Mouse (Mus musculus): ENCODE data around the gene 1700008P02Rik. TPM values are rescaled to one million over a fixed set of nuclear protein-coding genes. Genes with fewer than 3 reads are reported as not detected.
"Not testable (repeated sequence)": the region's sequence is repeated elsewhere in the genome, so short reads cannot be mapped to it uniquely, and the experiment has no call there.

The 1700008P02Rik gene
- not detected in 2 replicates for polyA plus RNA-seq (2012; rRNA removed)

- TF ChIP-seq POLR2A (IDR thresholded peaks at IDR 0.05; ENCODE audit: low read depth, low read length) (no peak), CTCF (IDR thresholded peaks at IDR 0.05; ENCODE audit: extremely low read depth, insufficient read depth, insufficient read length, insufficient replicate concordance) (no peak)
- no peaks in the 10 kb centered on the region for H3K36me3 ChIP-seq (ENCODE audit: control insufficient read depth, insufficient read depth, low read length)
- H3K27ac ChIP-seq (ENCODE audit: insufficient read depth, low read length), result no peak within 1 kb of the TSS
- 94% methylated on average over 7 of the region's 7 CpGs for WGBS
- DNase-seq (ENCODE audit: low read depth in 1 of 2, low spot score in 2 of 2), result no peak
- H3K4me1 ChIP-seq (ENCODE audit: control insufficient read depth, insufficient read depth, insufficient read length), result no peaks in the 10 kb centered on the region
- no peaks in the 10 kb centered on the region for H3K27me3 ChIP-seq (ENCODE audit: control insufficient read depth, insufficient read depth, low read length)
- H3K4me3 ChIP-seq (ENCODE audit: extremely low read depth, insufficient read depth, insufficient read length), result no peak within 1 kb of the TSS
These were observed at the start of gene 1700008P02Rik for GRCm38 (mm10) chr3:6620343-6620742. TSS of gene 1700008P02Rik (minus strand) at chr3:6620443.

- H3K4me3 ChIP-seq (ENCODE audit: extremely low read depth, insufficient read depth, insufficient read length), result no peak overlapping the region
- no peaks in the 10 kb centered on the region for H3K27me3 ChIP-seq (ENCODE audit: control insufficient read depth, insufficient read depth, low read length)
- no peaks in the 10 kb centered on the region for H3K4me1 ChIP-seq (ENCODE audit: control insufficient read depth, insufficient read depth, insufficient read length)
- no peak overlapping the region for H3K27ac ChIP-seq (ENCODE audit: insufficient read depth, low read length)
- no peaks in the 10 kb centered on the region for H3K36me3 ChIP-seq (ENCODE audit: control insufficient read depth, insufficient read depth, low read length)
- no peak for TF ChIP-seq CTCF (IDR thresholded peaks at IDR 0.05; ENCODE audit: extremely low read depth, insufficient read depth, insufficient read length, insufficient replicate concordance)
- TF ChIP-seq POLR2A (IDR thresholded peaks at IDR 0.05; ENCODE audit: low read depth, low read length), result no peak
- 58% methylated on average over 2 of the region's 2 CpGs for WGBS
- DNase-seq (ENCODE audit: low read depth in 1 of 2, low spot score in 2 of 2), result no peak
These were observed 29.2 kb upstream of the 1700008P02Rik start for GRCm38 (mm10) chr3:6649411-6649810.

DNA sequence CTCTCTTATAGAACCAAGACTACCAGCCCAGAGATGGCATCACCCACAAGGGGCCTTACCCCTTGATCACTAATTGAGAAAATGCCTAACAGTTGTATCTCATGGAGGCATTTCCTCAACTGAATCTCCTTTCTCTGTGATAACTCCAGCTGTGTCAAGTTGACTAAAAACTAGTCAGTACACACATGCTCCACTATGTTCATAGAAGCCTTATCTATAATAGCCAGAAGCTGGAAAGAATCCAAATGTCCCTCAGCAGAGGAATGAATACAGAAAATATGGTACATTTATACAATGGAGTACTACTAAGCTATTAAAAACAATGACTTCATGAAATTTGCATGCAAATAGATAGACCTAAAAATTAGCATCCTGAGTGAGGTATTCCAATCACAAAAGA lies 17.9 kb upstream of the 1700008P02Rik start:
- not testable (repeated sequence) for H3K36me3 ChIP-seq (ENCODE audit: control insufficient read depth, insufficient read depth, low read length); H3K27me3 ChIP-seq (ENCODE audit: control insufficient read depth, insufficient read depth, low read length); H3K27ac ChIP-seq (ENCODE audit: insufficient read depth, low read length); H3K4me3 ChIP-seq (ENCODE audit: extremely low read depth, insufficient read depth, insufficient read length); DNase-seq (ENCODE audit: low read depth in 1 of 2, low spot score in 2 of 2); H3K4me1 ChIP-seq (ENCODE audit: control insufficient read depth, insufficient read depth, insufficient read length)

- Histone ChIP-seq H3K27ac (ENCODE audit: insufficient read depth, low read length) (no peak overlapping the region), H3K4me3 (ENCODE audit: extremely low read depth, insufficient read depth, insufficient read length) (no peak overlapping the region), H3K36me3 (ENCODE audit: control insufficient read depth, insufficient read depth, low read length) (no peaks in the 10 kb centered on the region), H3K27me3 (ENCODE audit: control insufficient read depth, insufficient read depth, low read length) (no peaks in the 10 kb centered on the region), H3K4me1 (ENCODE audit: control insufficient read depth, insufficient read depth, insufficient read length) (no peaks in the 10 kb centered on the region)
- DNase-seq (ENCODE audit: low read depth in 1 of 2, low spot score in 2 of 2), result no peak
- no peak for TF ChIP-seq CTCF (IDR thresholded peaks at IDR 0.05; ENCODE audit: extremely low read depth, insufficient read depth, insufficient read length, insufficient replicate concordance)
- no peak for TF ChIP-seq POLR2A (IDR thresholded peaks at IDR 0.05; ENCODE audit: low read depth, low read length)
These were observed 14.0 kb upstream of the 1700008P02Rik start for GRCm38 (mm10) chr3:6634256-6634655.

- Histone ChIP-seq H3K27ac (ENCODE audit: insufficient read depth, low read length) (no peak overlapping the region), H3K27me3 (ENCODE audit: control insufficient read depth, insufficient read depth, low read length) (no peaks in the 10 kb centered on the region), H3K4me3 (ENCODE audit: extremely low read depth, insufficient read depth, insufficient read length) (no peak overlapping the region), H3K36me3 (ENCODE audit: control insufficient read depth, insufficient read depth, low read length) (no peaks in the 10 kb centered on the region), H3K4me1 (ENCODE audit: control insufficient read depth, insufficient read depth, insufficient read length) (no peaks in the 10 kb centered on the region)
- TF ChIP-seq POLR2A (IDR thresholded peaks at IDR 0.05; ENCODE audit: low read depth, low read length) (no peak), CTCF (IDR thresholded peaks at IDR 0.05; ENCODE audit: extremely low read depth, insufficient read depth, insufficient read length, insufficient replicate concordance) (no peak)
- no peak for DNase-seq (ENCODE audit: low read depth in 1 of 2, low spot score in 2 of 2)
These were observed 2.4 kb downstream of the 1700008P02Rik start for GRCm38 (mm10) chr3:6617881-6618280.

Measured in spleen, adult 2 months (tissue).